Mouse (Mus musculus) right cerebral cortex, postnatal 36 days (tissue): ENCODE data around the gene Capn3.

Source experiments
- DNase-seq, 2 experiments: peaks; one replicate each; pipeline ENCODE4 v3.0.0; 2022; ENCODE audit warnings: low spot score in 2 of 2, mixed read lengths in 1 of 2

The Capn3 gene

DNA sequence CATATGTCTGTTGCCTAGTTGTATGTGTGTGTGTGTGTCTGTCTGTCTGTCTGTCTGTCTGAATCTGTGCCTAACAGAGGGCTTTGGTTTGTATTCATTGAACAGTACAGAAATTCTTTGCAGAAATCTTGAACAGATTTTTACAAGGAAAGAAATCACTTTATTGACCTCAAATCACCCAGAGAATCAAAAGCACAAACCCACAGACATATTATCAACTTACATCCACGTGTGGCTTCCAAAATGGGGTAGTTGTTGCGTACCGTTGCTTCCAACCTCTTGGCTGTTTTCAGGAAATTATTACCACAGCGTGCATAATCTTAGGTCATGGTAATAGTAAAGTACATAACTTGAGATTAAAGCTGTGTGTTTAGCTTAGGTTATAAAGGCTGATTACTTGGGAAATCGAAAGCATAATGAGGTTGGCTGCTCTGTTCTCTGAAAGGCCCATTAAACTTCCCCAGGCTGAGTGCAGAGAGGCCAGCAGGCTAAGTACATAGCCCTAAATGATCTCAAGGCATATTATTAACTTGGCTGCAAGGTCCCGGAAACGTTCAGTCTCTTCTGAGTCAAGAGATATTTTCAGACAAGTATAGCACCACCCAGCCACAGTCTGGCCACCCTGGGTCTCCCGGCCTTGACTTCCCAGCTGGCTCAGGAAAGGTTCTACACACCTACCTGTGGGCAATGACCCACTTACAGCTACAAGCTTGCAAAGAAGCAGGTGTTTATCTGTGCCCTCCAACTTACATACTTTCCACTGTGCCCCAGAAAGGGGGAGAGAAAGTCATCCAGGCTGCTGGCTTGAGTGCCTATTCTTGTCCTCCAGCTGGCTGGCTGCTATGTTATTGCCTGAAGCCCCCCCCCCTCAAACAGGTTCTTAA lies 26.9 kb downstream of the Capn3 start:
- DNase-seq = no peak

DNA sequence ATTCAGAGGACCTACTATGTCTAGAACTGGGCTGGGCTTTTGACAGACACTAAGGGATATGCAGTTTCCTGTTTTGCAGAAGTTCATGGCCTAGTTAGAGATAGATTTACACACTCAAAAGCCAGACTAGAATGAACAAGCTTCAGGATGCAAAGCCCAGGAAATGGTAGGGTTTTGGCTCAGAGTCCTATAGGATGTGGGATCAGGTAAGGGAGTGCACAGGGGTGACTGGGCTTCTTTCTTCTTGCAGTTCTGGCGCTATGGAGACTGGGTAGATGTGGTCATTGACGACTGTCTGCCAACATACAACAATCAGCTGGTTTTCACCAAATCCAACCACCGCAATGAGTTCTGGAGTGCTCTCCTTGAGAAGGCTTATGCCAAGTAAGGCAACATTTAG lies 28.4 kb downstream of the Capn3 start:
- DNase-seq = no peak

DNA sequence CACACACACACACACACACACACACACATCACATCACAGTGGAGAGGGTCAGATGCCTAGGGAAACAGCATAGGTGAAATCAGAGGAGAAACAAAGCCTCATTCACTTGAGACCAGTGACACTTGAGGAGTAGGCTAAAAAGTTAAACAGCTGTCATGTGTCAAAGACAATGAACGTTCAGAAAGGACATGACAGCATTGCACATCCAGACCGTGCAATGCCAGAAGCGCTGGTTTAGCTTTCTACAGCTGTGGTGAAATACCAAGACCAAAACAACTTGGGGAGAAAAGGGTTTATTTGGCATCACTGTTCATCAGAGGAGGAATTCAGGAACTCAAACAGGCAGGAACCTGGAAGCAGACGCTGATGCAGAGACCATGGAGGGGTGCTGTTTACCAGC lies 37.4 kb downstream of the Capn3 start:
- DNase-seq = no peak

DNA sequence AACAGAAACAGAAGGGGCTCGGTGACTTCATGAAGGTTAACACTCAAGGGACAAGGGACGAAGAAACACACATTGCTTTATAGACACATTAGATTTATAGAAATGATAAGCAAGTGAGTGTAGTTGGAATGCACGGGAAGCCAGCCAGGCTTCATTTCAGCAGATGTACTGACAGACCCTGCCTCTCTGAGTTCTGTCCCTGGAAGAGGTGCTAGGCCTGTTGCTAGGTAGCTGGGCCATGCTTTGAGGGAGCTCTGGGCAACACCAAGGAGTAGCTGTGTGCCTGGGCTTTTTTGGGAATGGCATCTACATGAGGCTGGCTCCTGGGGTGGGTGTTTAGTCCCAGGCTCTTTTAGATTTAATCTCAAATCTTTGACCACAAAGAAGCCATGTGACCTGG lies 40.7 kb downstream of the Capn3 start:
- peak; percentile 30 to 39 for DNase-seq

DNA sequence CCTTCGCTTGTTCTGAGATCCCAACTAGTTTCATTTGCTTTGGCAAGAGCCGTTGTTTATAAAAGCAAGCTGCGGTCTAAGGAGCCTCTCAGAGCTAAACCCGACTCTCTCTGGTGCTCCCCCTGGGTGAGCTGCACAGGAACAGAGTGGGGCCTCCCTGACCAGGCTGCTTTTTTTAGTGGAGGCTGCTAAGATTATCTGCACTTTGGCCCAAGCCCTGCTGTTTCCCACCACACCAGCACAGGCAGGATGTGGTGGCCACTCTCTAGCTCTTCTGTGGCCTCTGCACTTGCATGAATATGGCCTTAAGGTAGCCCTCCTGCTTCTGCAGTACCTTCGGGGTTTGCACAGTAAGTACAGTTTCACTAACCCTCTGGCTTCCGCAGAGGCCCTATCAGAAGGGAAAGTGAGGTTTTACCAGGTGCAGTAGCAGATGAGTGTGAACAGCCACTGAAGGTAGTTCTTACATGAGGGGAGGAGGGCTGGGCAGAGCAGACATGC lies 44.2 kb downstream of the Capn3 start:
- no peak for DNase-seq

DNA sequence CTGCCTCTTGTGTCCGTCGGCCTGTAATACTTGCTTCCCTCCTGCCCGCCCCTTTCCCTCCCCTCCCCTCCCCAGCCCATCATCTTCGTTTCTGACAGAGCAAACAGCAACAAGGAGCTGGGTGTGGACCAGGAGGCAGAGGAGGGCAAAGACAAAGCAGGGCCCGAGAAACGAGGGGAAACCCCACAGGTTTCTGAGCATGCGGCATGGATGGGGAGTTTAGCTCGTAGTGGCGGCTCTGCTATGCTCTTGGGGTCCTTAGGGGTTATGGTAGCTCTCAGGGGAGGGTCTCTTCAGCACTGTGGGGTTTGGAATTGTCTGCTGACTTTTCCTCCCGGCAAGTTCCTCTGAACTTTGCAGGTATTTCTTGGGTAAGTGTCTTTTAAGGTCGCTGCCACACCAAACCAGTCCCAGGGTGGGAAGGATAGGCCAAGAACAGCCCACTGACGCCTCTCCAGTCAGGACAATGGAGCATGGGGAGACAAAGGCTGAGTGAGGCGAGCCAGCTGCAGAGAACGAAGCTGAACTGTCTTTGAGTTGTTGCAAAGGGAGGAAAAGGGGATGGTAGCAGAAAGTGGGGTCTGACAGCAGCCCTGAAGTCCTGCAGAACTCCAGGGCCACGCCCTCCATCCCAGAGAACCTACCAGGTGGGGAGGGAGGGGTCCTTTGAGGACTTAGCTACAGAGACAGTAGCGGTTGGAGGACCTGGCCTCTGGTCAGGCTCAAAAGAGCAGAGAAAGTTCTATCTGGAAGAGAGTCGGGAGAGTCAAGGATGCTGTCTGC lies 45.5 kb downstream of the Capn3 start:
- no peak for DNase-seq

DNA sequence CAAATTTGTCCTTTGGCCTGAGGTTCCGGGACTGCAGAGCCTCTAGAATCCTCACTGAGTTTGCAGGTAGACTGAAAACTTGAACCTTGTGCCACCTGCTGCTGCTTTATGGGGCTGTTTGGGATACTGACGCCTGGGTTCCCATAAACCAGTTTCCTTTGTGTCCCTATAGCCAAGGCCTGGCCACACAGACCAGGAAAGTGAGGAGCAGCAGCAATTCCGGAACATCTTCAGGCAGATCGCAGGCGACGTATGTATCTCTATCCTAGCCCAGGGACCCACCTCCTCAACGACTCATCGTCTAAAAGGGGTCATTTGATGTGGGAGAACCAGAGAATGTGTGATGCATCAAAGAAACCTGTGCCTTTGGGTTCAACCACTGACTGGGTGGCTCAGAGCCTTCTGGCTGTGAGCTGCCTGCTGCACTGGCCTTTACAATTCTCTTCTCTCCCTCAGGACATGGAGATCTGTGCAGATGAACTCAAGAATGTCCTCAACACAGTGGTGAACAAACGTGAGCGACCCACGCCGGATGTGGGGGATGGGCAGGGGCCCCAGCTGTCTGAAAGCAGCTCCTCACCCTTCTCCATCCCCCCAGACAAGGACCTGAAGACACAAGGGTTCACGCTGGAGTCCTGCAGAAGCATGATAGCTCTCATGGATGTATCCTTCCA lies 46.2 kb downstream of the Capn3 start:
- no peak for DNase-seq

DNA sequence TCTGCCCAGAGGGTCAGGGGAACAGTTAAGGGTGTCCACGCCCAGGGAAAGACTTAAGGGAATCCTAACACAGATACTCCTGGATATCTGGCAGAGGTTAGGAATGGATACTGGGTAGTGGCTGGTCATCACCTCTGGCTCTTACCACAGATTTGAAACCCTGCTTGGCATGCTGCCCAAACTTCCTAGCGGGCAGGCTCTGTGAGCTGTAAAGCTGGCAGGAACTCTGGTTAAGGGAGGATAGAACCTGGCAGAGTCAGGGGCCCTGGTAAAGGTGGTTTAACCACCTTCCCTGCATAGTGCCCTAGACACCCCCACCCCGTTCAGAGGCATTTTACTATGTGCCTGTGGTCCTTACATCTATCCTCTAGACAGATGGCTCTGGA lies 46.8 kb downstream of the Capn3 start:
- no peak for DNase-seq

DNA sequence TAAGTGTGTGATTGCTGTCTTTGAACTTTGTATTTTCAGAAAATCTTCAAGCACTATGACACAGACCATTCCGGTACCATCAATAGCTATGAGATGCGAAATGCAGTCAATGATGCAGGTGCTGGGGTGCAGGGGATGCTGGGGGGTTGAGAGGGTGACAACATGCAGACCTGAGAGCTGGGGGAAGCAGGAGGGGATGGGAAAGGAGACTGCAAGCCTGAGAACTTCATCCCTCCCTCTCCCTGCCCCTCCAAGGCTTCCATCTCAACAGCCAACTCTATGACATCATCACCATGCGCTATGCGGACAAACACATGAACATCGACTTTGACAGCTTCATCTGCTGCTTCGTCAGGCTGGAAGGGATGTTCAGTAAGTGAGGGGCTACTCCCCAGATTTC lies 47.3 kb downstream of the Capn3 start:
- DNase-seq = no peak

DNA sequence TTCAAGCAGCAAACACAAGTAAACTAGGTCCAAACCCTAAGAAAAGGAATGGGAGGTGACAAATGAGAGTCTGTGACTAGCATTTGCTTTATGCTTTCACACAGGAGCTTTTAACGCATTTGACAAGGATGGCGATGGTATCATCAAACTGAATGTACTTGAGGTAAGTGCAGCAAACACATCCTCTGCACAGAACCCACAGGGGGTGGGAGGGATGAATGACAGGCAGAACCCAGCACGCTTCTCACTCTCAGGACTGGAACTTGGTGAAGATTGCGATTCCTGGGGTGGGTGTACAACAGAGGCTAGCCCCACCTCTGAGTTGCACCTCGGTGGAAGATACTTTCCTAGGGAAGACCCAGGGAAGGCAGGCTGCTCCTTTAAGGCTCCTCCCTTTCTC lies 48.2 kb downstream of the Capn3 start:
- DNase-seq = no peak

DNA sequence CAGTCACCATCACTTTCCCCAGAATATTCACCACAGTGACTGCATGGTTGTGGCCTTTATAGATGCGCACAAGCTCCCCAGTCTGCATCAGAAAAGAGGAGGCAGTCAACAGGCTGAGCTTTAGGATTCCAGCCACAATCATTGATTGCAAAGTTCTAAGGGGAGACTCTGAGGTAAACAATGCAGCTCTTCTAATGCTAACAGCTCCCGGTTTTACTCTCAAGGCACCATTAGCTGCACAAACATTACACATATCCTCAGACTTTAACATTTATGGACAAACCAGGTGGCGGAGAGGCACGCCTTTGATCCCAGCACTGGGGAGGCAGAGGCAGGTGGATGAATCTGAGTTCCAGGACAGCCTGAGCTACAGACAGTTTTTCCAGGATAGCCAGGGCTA lies 58.4 kb downstream of the Capn3 start:
- DNase-seq = no peak

DNA sequence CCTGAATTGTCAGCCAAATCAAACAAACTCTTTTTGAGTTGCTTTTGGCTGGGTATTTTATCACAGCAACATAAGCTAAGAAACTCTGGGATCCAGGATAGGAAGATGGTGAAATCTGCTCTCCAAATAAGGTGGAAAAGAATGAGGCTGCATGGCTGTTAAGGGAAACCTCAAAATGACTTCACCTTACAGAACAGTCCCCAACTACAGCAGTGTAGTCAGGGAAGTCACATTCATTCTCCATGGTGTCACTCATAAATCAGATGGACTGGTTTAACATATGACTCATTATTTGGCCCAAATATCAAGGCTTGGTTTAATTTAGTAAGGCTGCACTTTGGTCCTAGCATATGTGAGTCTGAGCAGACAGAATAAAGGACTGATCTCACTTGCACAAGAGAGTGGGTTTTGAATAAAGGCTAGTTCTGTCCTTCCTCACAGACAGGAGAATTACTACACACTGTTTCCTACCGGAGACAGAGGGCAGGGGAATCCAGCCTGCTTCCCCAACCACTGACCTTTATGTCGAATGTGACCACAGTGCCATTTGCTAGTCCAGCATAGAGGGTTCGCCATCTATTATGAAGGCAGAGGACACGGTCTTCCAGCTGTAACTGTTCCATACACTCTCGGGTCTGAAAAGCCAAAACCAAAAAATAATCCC lies 62.9 kb downstream of the Capn3 start:
- no peak for DNase-seq

DNA sequence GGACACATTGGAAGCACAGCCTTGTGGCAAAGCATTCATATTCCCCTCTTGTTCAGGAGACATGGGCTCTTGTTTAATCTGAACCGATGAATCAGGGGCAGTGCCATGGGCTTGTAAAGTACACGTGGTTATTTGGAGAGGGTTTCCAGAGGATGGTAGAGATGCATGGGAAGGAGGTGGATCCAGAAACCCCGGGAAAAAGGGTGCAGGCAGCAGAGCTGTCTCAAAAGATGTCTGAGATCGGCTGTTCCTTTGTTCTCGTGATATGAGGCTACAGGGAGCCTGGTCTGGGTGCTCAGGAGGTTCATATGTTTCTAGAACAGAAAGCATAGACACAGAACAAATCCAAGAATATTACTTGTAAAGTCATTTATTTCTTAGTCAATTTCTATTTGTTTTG lies 71.0 kb downstream of the Capn3 start:
- DNase-seq = no peak

DNA sequence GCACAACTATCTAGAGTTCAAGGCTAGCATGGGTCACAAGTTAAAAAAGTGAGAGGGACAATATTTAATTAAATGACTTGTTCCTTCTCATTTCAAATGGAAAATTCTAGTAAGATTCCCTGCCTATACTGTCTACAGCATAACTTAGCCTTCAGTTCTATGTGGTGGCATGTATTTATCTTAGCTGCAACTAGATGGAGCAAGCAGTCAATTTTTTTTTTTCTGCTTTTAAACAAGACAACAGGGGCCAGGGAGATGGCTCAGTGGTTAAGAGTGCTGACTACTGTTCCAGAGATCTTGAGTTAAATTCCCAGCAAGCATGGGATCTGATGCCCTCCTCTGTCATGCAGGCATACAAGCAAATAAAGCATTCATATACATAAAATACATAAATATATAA lies 73.7 kb downstream of the Capn3 start:
- no peak for DNase-seq

DNA sequence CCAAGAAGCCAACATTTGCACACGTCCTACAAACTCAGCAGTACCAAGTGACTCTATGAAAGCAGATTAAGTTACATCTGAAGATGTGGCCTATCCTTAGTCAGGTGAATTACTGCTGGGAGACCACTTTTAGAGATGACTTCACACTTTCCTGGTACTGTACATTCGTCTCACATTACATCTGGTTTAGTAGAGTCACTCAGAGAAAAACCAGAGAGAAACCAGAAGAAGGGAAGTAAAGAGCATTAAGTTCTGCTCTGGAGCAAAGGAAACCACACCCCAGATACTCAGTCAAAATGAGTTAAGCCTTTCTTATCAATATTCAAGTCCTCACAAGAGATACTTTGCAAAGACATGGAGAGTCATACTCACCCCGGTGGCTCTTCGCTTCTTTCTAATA lies 75.4 kb downstream of the Capn3 start:
- no peak for DNase-seq

DNA sequence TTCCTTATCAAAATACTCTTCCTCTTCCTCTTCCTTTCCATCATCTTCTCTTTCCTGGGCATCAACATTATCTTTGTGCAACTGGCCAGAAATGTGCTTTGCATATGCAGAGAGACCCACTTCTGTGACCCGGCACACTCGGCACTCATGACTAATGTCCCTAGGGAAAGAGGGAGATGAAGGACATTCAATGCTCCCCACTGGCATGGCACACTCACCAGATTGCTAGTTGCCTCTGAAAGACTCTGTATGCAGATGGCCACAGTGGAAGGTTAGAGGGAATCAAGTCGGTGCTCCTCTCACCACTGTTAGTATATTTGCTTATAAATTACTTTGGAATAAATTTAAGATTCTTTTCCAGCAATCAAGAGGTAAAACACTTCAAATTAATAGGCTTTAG lies 83.5 kb downstream of the Capn3 start:
- DNase-seq = no peak

DNA sequence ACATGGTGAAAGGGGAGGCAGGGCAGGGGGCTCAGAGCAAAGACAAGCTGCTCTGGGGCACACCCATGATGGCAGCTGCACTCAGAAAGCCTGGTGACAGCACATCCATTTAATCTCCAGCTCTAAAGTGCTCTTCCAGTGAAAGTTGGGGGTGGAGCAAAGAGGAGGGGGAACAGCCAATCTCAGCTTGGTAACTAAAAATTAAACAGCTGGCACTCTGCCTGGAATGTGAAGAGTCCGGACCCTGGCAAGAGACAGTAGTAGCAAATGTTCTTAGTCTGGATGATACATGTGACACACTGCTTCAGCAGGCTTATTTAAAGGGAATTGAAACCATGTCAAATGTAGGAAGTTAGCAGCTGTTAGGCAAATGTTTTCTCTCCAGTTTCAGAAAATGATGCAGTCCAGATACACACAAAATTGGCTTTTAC lies 84.0 kb downstream of the Capn3 start:
- peak; percentile 64 to 79 for DNase-seq

DNA sequence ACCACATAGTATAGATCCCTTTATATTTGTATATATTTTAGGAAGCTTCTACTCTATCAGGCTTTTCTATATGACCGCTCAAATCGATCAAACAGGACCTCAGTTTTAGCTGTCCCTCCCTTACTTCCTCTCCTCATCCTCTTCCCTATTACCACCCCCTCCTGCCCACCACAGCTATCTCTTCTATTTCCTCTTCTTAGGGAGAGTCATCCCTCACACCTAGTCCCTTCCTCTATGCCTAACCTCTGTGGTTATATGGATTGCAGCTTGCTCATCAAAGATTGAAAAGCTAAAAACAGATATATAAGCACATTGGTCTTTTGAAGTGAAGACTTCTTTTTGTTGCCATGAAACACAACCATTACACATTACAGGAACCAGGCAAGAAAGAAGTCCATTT lies 88.9 kb downstream of the Capn3 start:
- DNase-seq = no peak
